Mouse (Mus musculus) megakaryocyte, adult 5-6 weeks (primary cell): ENCODE results near the gene Slc9a3r1. TPM values are rescaled to one million over a fixed set of nuclear protein-coding genes. Genes with fewer than 3 reads are reported as not detected.
A peak's percentile ranks its signal among the peaks of the same experiment; 100 is the strongest.

ENCODE experiments used
- ATAC-seq: 2 replicates; pipeline ENCODE4 v1.8.0; 2016; ENCODE audit warnings: mild to moderate bottlenecking, inconsistent platforms; ENCODE audit not compliant: poor library complexity, severe bottlenecking
- total RNA-seq, 2 experiments: library from RNA; stranded (forward) in 1 of 2; stranded (reverse) in 1 of 2; fragments of 153-499, 151-499 nt in 1 of 2; fragments of 221-1000, 200-1000 nt in 1 of 2; gene quantifications; 2 replicates each; pipeline versions ENCODE4 v1.2.3 to v1.2.4; 2015 to 2017

The Slc9a3r1 gene
- total RNA-seq, 2 experiments from 2014 or later, result 77.6 to 87.5 TPM

DNA sequence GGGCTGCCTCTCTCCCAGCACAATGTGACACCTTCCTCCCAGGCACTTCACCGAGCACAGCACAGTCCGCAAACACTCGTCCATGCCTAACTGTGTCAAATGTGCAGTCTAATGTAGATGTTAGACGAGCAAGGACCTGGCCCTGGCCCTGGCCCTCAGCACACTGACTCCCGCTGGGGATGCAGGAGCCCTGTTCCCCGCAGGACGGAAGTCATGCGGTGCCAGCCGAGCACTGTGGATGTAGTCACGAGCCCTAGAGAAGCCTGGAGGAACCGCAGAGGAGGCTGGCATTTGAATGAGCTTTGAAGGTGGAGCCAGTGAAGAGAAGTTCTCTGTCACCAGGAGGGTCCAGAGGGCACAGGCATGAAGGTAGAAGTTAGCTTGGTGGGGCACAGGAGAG is 60.3 kb downstream of the Slc9a3r1 start:
- peak; percentile 39 for ATAC-seq

DNA sequence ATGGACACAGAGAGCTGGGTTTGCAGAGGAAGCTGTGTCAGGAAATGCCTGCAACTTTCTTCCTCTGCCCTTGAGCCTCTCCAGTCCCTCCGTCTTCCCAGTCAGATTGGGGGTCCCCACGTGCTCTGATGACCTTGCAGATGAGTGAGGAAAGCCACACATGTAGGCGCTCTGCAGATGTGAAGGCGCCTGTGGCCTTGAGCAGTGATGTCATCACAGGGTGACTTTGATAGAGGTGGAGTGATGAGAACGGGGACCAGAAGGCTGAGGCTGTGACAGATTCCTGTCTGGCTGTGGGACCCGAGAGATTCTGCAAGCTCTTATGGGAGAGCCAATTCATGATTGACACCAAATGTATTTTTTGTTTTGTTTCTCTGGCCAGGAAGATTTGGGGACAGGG is 60.7 kb downstream of the Slc9a3r1 start:
- ATAC-seq, result no peak

DNA sequence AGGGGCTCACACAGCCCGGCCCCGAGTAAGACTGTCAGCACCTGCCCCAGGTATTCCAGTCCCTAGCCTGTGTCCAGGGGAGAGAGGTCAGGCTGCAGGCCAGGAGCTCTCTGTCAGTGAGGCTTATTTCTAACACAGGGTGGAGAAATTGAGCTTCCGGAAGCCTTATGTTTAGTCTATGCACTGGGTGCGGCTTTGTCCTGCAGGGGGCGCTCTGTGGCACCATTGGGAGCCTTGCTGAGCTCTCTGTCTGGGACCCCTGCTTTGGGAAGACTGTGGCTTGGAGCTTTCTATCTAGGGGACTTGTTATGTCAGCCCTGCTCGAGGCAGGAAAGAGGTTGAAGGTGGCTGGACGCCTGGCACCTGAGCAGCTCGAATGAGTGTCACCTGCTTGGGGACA is 61.7 kb downstream of the Slc9a3r1 start:
- ATAC-seq, result no peak

DNA sequence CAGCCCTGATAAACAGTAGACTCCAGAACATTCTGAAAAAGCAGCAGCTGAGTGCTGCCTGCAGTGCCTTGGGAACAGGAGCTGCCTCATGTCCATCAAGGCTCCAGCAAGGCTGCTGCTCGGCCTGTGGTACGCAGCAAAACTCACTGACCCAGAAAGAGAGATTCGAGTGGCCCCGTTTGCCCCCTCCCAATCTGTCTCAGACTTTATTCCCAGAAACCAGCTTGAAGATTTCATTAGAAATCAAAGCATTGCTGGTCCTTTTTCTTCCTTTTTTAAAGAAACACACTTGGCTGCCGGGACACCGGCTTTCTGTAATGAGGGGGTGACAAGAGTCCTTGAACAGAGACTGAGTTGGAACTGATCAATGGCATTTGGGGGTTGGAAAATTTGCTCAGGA is 62.2 kb downstream of the Slc9a3r1 start:
- ATAC-seq, result no peak

DNA sequence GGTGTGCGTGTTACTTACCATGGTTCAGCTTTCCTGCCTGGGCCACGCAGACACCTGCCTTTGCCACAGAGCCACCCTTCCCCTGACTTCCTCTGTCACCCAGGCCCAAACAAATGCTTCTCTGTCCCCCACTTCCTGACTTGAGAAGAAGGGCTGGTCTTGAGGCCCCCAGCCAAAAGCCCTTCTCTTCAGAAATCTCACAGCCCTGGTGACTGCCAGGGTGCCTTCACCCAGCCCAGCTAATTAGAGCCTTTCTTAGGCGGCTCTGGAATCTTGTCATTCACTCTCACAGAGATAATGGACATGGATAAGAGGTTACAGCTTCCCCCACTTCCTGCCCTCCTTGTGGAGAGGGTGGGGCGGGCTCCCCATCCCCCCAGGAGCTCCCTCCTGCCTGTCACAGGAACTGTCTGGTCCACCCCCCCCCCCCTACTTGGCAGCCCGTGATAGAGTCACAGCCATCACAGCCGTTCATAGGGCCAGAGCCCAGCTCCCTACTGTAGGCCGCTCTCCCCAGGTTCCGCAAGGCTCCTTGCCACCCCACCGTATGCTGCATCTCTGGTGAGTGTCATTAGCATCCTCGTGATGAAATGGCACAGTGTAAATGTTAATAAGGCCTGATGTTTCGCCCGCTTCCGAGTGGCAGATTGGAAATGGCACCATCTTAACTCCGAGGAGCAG is 63.8 kb downstream of the Slc9a3r1 start:
- ATAC-seq, result no peak

DNA sequence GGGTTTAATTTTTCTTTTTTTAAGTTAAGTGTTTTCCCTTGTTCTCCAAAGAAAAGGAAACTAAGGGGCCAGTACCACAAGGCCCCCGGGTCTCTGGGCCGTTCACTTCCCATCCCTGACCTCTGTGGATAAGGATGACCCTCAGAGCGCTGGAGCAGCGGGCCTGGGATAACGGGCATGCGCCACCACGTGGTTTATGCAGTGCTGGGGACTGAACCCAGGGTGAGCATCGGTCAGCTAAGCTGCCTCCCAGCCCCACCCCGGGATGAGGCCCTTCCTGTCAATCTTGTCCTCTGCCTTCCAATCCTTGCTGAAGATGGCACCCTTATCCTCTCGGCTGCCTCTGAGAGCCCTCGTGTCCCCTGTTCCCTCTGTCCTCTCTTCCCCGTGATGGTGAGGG is 64.5 kb downstream of the Slc9a3r1 start:
- ATAC-seq, result no peak

DNA sequence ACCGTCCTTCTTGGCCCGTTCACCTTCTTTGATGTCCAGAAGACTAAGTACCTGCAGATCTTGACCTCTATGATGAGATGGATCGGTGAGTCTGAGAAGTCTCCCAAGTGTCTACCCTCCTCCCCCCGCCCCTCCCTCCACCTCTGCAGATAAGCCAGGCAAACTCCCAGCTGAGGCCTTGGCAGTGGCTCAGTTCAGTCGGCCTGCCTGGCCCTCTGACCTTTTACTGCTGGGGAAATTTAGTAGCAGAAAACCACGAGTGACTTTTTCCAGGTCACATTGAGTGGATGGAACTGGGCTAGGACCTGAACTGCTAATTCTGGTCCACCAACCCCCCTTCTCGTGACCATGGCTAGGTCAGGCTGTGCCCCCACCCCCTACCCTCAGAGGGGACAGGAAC is 65.3 kb downstream of the Slc9a3r1 start:
- no peak for ATAC-seq

DNA sequence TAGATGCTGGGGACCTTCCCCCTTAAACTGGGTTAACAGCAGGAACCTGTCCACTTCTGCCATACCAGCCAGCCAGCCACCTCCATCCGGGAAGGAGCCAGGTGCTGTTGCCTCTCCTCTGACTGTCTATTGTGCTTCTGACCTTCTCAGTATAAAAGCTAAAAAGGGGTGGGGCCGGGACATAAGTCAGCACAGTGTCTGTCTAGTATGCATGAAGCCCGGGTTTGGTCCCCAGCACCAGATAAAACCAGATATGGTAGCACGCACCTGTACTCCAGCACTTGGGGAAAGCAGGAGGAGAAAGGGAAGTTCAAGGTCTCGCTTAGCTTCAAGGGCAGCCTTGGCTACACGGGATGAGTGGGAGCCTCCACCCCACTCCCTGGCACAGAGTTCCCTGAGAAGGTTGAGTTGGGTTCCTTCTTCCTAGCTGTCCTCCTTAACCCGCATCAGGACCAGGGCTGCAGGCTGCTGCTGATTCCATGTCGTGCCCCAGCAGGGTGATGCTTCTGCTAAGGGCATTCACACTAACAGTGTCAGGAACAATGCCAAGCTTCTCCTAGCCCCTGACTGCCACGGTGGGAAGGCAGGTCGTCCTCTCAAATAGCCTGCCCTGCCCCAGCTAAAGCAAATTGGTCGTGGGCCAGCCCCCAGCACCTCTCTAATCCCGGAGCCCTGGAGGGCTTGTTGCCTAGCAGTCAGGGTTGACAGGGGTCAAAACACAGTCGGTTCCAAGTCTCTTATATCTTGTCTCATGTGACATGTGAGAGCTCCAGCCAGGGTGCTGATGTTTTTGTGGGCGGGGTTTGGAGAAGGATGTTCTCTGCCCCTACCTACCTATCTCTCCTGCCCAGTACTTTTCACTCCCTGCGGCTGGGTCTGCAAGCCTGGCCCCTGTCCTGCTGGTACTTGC is 66.1 kb downstream of the Slc9a3r1 start:
- no peak for ATAC-seq

Other genes with a start within 250 kb of the Slc9a3r1 start
- 107 TPM in 2 replicates for gene Cd300lb, start 229.0 kb upstream of the Slc9a3r1 start, total RNA-seq (2015)
- 82.9 and 97.3 TPM in 2 replicates for gene Cd300lb, start 229.0 kb upstream of the Slc9a3r1 start, total RNA-seq (2017)
- gene Cd300c, start 194.2 kb upstream of the Slc9a3r1 start, total RNA-seq (2015), result 8.6 and 13.3 TPM in 2 replicates
- 1.3 and 3.1 TPM in 2 replicates for gene Cd300c, start 194.2 kb upstream of the Slc9a3r1 start, total RNA-seq (2017)
- 28.7 and 33.7 TPM in 2 replicates for gene Cd300ld, start 173.4 kb upstream of the Slc9a3r1 start, total RNA-seq (2015)
- gene Cd300ld, start 173.4 kb upstream of the Slc9a3r1 start, total RNA-seq (2017), result 28.9 and 30.5 TPM in 2 replicates
- gene Cd300c2, start 161.5 kb upstream of the Slc9a3r1 start, total RNA-seq (2015), result 30.8 and 36.3 TPM in 2 replicates
- 23.7 and 26.5 TPM in 2 replicates for gene Cd300c2, start 161.5 kb upstream of the Slc9a3r1 start, total RNA-seq (2017)
- not detected in 2 replicates for gene Cd300ld2, start 147.1 kb upstream of the Slc9a3r1 start, total RNA-seq (2015)
- not detected in 2 replicates for gene Cd300ld2, start 147.1 kb upstream of the Slc9a3r1 start, total RNA-seq (2017)
- 2.2 TPM in 1 of 2 replicates, not detected in the other for gene Cd300ld4, start 136.3 kb upstream of the Slc9a3r1 start, total RNA-seq (2015)
- not detected in 2 replicates for gene Cd300ld4, start 136.3 kb upstream of the Slc9a3r1 start, total RNA-seq (2017)
- 1.1 TPM in 1 of 2 replicates, not detected in the other for gene Cd300ld5, start 125.6 kb upstream of the Slc9a3r1 start, total RNA-seq (2015)
- gene Cd300ld5, start 125.6 kb upstream of the Slc9a3r1 start, total RNA-seq (2017), result not detected in 2 replicates
- gene Cd300ld3, start 114.9 kb upstream of the Slc9a3r1 start, total RNA-seq (2015), result 23.8 and 26.2 TPM in 2 replicates
- gene Cd300ld3, start 114.9 kb upstream of the Slc9a3r1 start, total RNA-seq (2017), result 6.7 and 7.6 TPM in 2 replicates
- 1.7 and 2.6 TPM in 2 replicates for gene Cd300e, start 101.2 kb upstream of the Slc9a3r1 start, total RNA-seq (2015)
- gene Cd300e, start 101.2 kb upstream of the Slc9a3r1 start, total RNA-seq (2017), result 0.61 and 1.7 TPM in 2 replicates
- 4.8 and 6.2 TPM in 2 replicates for gene Rab37, start 71.9 kb upstream of the Slc9a3r1 start, total RNA-seq (2015)
- gene Rab37, start 71.9 kb upstream of the Slc9a3r1 start, total RNA-seq (2017), result 8.9 and 15.0 TPM in 2 replicates
- 22.9 and 25.7 TPM in 2 replicates for gene Cd300lf, start 29.3 kb upstream of the Slc9a3r1 start, total RNA-seq (2015)
- 28.1 and 46.6 TPM in 2 replicates for gene Cd300lf, start 29.3 kb upstream of the Slc9a3r1 start, total RNA-seq (2017)
- gene Tmem104, start 24.1 kb downstream of the Slc9a3r1 start, total RNA-seq (2015), result 23.9 and 25.7 TPM in 2 replicates
- gene Tmem104, start 24.1 kb downstream of the Slc9a3r1 start, total RNA-seq (2017), result 6.1 and 8.7 TPM in 2 replicates
- 16.1 and 17.7 TPM in 2 replicates for gene Nat9, start 24.5 kb downstream of the Slc9a3r1 start, total RNA-seq (2015)
- 23.9 and 36.1 TPM in 2 replicates for gene Nat9, start 24.5 kb downstream of the Slc9a3r1 start, total RNA-seq (2017)
- gene Grin2c, start 103.9 kb downstream of the Slc9a3r1 start, total RNA-seq (2015), result 0.05 TPM in 1 of 2 replicates, not detected in the other
- gene Grin2c, start 103.9 kb downstream of the Slc9a3r1 start, total RNA-seq (2017), result not detected in 2 replicates
- gene Fdxr, start 113.7 kb downstream of the Slc9a3r1 start, total RNA-seq (2015), result 4.4 and 5.6 TPM in 2 replicates
- 9.9 and 14.3 TPM in 2 replicates for gene Fdxr, start 113.7 kb downstream of the Slc9a3r1 start, total RNA-seq (2017)
- gene Fads6, start 134.3 kb downstream of the Slc9a3r1 start, total RNA-seq (2015), result 0.58 and 0.71 TPM in 2 replicates
- gene Fads6, start 134.3 kb downstream of the Slc9a3r1 start, total RNA-seq (2017), result 1.4 and 2.3 TPM in 2 replicates
- not detected in 2 replicates for gene Otop2, start 143.8 kb downstream of the Slc9a3r1 start, total RNA-seq (2015)
- gene Otop2, start 143.8 kb downstream of the Slc9a3r1 start, total RNA-seq (2017), result not detected in 2 replicates
- not detected in 2 replicates for gene Ush1g, start 158.7 kb downstream of the Slc9a3r1 start, total RNA-seq (2015)
- not detected in 2 replicates for gene Ush1g, start 158.7 kb downstream of the Slc9a3r1 start, total RNA-seq (2017)
- not detected in 2 replicates for gene Otop3, start 171.4 kb downstream of the Slc9a3r1 start, total RNA-seq (2015)
- gene Otop3, start 171.4 kb downstream of the Slc9a3r1 start, total RNA-seq (2017), result not detected in 2 replicates
- gene Hid1, start 204.4 kb downstream of the Slc9a3r1 start, total RNA-seq (2015), result 0.27 TPM in 1 of 2 replicates, not detected in the other
- gene Hid1, start 204.4 kb downstream of the Slc9a3r1 start, total RNA-seq (2017), result 0.07 and 0.16 TPM in 2 replicates
- 0.21 and 0.58 TPM in 2 replicates for gene Cdr2l, start 218.6 kb downstream of the Slc9a3r1 start, total RNA-seq (2015)
- gene Cdr2l, start 218.6 kb downstream of the Slc9a3r1 start, total RNA-seq (2017), result 0.24 and 0.59 TPM in 2 replicates
- gene Mrpl58, start 240.4 kb downstream of the Slc9a3r1 start, total RNA-seq (2015), result 122 and 124 TPM in 2 replicates
- gene Mrpl58, start 240.4 kb downstream of the Slc9a3r1 start, total RNA-seq (2017), result 86.9 and 95.9 TPM in 2 replicates